Mouse (Mus musculus) bone marrow macrophage, adult 2 months (primary cell): ENCODE measurements at regions not wholly inside any gene's neighbourhood (a gene's known extent, or its start where the extent isn't known, plus 50 kb on each side); places are given as distances from the start of the nearest gene placed in this dataset.

Source experiments
- CTCF ChIP-seq: IDR thresholded peaks from 2 replicates; pipeline ENCODE4 v1.5.1; 2012; ENCODE audit warnings: low read depth, mild to moderate bottlenecking, low read length, moderate library complexity
- POLR2A ChIP-seq: IDR thresholded peaks from 2 replicates; pipeline ENCODE4 v1.6.1; 2012; ENCODE audit warnings: mild to moderate bottlenecking, low read depth, low read length, borderline replicate concordance

DNA sequence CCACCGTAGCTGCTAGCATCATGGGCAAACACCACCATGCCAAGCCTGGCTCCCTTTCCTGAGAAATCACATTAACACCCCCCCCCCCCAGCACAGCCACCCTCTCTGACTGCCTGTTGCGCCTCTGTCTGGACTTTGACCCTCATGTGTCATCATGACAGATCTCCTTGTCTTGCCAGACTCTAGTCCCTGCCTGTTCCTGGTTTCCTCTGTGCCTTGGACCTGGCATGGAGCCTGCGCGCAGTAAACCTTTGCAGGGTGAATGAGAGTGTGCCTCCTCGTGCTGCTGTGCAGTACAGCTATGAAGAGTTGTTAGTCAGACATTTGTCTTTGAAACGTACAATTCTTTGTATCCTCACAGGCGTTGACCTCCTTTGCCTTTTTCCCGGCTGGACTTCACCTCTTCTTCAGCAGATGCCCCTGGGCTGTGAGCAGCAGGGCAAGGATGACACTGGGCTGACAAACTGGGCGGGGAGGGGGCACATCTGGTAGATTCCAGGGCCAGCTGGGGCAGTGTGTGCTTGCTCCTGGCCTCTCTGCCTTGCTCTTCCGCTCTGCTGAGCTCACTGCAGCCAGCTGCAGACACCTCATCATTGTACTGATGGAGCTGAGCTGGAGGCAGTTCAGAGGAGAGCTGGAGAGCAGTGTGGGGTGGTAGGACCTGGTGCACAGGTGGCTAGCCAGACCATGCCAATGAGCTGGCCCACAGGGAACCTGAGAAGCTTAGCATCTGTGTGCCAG is 134.2 kb upstream of the Pja1 start:
- no peak for TF ChIP-seq CTCF
- no peak for TF ChIP-seq POLR2A
